Mouse (Mus musculus) right cerebral cortex, adult 2 months (tissue): ENCODE measurements around the gene Srsf5.
"Not testable (repeated sequence)": the region's sequence is repeated elsewhere in the genome, so short reads cannot be mapped to it uniquely, and the experiment has no call there.

Experiments
- DNase-seq, 2 experiments: peaks; one replicate each; pipeline ENCODE4 v3.0.0; 2021 to 2022; ENCODE audit warnings: low spot score in 2 of 2

The Srsf5 gene

GRCm38 (mm10) chr12:80945334-80945995, at the start of gene Srsf5:
TSS of gene Srsf5 (plus strand) at chr12:80945504.
- peak; percentile 97 to 99 for DNase-seq

- no peak for DNase-seq
Measured at GRCm38 (mm10) chr12:80909631-80910030, 35.7 kb upstream of the Srsf5 start.

- DNase-seq, result no peak
Measured at GRCm38 (mm10) chr12:80917764-80918163, 27.5 kb upstream of the Srsf5 start.

- no peak for DNase-seq
Measured at GRCm38 (mm10) chr12:80921301-80921700, 24.0 kb upstream of the Srsf5 start.

DNA sequence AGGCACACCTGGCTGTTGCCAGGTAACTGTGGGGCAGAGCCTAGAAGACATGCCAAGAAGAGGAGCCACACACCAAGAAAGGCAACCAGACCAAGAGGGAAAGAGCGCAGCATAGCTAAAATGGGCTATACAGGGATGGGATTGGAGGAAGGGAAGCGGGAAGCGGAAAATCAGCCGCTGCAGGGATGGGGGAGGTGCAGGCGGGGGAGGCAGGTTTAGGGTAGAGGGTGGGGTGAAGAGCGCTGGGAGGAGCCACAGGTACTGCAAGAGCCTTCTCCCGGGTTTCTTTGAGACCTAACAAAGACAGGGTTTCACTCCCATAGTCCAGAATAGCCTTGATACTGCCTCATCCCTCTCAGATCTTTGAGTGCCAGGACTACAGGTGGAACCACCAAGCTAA, 22.4 kb upstream of the Srsf5 start:
- peak; percentile 23 to 24 for DNase-seq

GRCm38 (mm10) chr12:80923602-80924001, 21.7 kb upstream of the Srsf5 start:
- DNase-seq, result no peak

DNA sequence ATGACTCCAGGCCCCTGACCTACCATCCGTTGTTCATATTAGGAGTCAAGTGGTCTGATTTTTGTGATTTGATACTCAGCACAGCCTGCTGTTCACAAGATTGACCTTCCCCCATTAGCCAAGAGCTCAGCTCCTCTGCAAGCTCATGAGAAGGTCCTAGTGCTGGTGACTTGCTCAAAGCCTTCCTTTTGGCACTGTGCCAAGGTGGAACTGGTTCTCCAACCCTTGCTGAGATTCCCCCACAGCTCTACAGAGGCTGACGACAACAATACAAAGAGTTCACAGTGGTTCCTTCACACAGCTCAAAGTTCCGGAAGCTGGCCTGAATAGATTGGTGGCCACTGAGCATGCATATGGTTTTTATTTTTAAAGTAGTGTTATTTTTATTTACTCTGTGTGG, 21.1 kb upstream of the Srsf5 start:
- no peak for DNase-seq

- no peak for DNase-seq
Measured at GRCm38 (mm10) chr12:80925919-80926318, 19.4 kb upstream of the Srsf5 start.

DNA sequence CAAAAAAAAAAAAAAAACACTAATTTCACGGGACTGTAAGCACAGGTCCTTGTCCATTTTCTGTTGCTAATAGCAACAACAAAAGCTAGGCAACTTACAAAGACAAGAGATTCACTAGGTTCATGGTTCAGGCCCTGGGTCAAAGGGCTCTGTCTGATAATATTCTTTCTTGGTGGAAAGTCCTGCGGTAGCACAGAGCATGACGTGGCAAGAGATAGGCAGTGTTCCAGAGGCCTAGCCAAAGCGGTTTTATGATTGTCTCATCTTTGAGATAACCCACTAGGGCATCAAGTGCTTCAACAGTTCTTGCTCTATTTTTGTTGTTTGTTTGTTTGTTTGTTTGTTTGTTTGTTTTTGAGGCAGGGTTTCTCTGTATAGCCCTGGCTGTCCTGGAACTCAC, 18.8 kb upstream of the Srsf5 start:
- no peak for DNase-seq

DNA sequence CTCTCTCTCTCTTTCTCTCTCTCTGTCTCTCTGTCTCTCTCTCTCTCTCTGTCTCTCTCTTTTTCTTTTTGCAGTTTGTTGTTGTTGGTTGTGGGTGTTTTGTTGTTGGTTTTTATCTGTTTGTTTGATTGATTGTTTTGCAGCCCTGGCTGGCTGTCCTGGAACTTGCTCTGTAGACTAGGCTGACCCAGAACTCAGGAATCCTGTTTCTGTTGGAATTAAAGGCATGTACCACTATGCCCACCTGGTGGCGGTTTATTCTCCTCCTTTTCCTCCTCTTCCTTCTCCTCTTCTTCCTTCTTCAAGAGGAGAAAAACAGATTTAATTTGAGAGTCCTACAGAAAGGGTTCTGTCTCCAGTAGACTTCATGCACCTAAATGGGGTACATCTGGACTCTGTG, 17.8 kb upstream of the Srsf5 start:
- no peak for DNase-seq

GRCm38 (mm10) chr12:80928881-80929280, 16.4 kb upstream of the Srsf5 start:
- DNase-seq, result no peak

DNA sequence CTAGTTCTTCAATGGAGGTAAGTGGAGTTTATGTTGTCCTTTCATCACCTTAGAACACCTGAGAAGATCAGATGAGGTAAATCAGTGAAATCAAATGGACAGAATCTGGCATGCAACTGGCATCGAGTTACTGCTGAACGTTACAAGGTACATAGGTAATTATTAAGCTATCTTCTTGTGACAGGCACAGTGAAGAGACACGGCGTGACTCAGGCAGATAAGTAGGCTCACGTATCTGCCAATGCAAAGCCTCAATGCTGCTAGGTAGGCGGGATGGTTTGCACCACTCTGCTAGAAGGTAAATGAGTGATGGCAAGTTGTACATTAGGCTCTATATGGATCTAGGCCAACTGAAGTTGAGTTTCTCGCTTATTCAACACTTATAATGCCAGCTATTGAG, 15.2 kb upstream of the Srsf5 start:
- DNase-seq, result no peak

- no peak for DNase-seq
Measured at GRCm38 (mm10) chr12:80931402-80932140, 13.7 kb upstream of the Srsf5 start.

DNA sequence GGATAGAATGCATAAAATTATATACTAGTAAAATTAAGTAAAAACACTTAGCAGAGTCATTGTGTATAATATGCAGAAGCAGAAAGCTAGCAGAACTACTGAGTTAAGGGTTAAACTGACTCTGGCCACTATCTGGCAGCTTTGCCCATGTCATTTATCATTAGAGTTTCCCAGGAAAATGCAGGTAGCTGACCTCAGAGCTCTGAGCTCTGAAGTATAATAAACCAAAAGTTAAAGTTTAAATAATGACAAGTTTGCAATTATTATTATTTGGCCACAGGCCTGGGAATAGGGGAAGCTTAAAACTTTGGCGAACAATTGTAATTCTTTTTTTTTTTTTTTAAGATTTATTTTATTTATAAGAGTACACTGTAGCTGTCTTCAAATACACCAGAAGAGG, 12.4 kb upstream of the Srsf5 start:
- no peak for DNase-seq

DNA sequence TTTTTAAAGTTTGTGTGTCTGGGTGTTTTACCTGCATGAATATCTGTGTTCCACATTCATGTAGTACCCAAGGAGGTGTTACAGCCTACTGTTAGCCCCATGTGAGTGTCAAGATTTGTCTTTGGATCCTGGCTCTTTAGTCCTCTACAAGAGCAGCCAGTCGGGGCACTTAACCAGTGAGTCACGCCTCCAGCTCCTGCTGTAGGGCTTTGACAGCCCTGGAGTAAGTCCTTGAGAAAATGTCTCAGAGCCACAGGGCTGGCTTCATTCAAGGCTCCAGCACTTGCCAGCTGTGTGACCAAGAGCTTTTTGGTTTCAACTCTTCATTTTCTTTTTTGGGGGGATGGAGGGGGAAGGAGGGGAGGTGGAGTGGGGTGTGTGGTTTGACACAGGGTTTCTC, 8.6 kb upstream of the Srsf5 start:
- no peak for DNase-seq

GRCm38 (mm10) chr12:80937331-80938029, 7.8 kb upstream of the Srsf5 start:
- DNase-seq, result no peak

DNA sequence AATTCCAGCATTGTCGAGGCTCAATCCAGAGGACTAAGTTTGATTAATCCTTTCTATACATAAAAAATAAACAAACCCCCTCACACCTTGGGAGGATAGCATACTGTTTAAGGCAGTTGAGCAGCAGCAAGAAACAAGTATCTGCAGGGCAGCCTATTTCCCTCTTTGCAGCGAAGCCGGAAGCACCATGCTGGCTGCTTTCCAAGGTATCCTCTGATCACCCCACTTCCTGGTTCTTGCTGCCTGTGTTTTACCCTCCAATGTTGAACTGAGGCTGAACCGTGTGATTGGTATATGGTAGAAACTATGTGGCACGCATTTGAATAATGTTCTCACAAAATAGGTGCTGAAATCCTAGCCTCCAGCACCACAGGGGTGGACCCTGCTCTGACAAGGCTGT, 6.7 kb upstream of the Srsf5 start:
- DNase-seq, result no peak

GRCm38 (mm10) chr12:80939165-80939564, 6.1 kb upstream of the Srsf5 start:
- no peak for DNase-seq

DNA sequence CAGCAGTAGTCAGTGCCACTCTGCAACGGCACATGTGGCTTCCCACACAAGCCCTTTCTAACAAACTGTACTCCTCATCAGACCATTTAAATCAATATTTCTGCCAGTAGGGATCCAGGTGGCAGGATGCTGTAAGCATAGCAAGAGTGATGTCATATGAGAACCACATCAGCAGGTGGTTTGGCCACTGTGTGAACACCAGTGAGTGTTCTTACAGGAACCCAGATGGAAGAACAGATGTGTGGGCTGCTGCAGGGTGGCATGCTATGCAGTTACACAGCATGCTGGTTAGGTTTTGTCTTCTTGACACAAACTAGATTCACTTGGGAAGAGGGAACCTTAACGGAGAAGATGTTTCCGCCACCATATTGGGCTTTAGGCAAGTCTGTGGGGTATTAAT, 3.4 kb upstream of the Srsf5 start:
- no peak for DNase-seq

DNA sequence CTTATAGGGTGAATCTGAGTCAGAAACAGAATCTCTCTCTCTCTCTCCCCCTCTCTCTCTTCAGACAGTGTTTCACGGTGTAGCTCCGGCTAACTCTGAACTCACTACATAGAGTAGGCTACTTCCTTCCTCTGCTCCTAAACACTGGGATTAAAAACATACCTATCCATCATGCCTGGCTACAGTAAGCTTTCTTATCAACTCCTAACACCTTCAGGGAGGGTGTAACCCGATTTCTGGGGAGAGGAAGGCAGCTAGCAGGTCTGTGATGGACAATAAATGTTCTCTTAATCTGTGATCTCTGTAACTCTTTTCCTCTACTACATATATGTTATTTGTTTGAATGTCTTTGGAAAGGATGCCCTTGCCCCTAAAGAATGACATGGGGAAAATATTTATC, 1.9 kb upstream of the Srsf5 start:
- no peak for DNase-seq

GRCm38 (mm10) chr12:80944204-80944603, 1.1 kb upstream of the Srsf5 start:
- no peak for DNase-seq

DNA sequence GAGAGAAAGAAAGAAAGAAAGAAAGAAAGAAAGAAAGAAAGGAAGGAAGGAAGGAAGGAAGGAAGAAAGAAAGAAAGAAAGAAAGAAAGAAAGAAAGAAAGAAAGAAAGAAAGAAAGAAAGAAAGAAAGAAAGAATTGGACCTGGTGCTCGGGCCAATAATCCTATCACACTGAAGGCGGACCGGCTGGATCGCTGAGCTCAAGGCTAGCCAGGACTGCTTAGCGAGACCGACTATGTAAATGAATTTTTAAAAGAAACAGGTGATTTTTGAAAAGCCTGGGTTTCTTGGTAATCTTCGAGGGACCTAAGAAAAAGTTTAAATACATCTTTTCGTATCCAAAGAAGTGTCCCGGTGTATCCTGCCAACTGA, 356 bp upstream of the Srsf5 start:
- not testable (repeated sequence) for DNase-seq

- peak; percentile 94 to 96 for DNase-seq
Measured at GRCm38 (mm10) chr12:80945996-80946355, 672 bp downstream of the Srsf5 start.
